Mouse (Mus musculus): ENCODE results near the gene 9530068E07Rik. TPM values are rescaled to one million over a fixed set of nuclear protein-coding genes. Genes with fewer than 3 reads are reported as not detected.

The 9530068E07Rik gene
- polyA plus RNA-seq, 1 experiment, result 88.1 TPM

- no peaks in the 10 kb centered on the region for H3K27me3 ChIP-seq (ENCODE audit: control insufficient read depth, insufficient read depth, low read length)
- 14% methylated on average over 4 of the region's 4 CpGs for WGBS
- TF ChIP-seq CTCF (IDR thresholded peaks at IDR 0.05; ENCODE audit: borderline replicate concordance, insufficient read depth, low read depth, low read length) (no peak), POLR2A (IDR thresholded peaks at IDR 0.05; ENCODE audit: borderline replicate concordance, insufficient read depth, low read length) (no peak)
- no peak overlapping the region for H3K4me3 ChIP-seq (replicated peaks; ENCODE audit: insufficient read depth, low read depth, low read length)
- H3K27ac ChIP-seq (ENCODE audit: insufficient read depth, low read length), result no peak overlapping the region
- no peak for DNase-seq
- peaks cover 14% of the 10 kb centered on the region for H3K4me1 ChIP-seq (ENCODE audit: control insufficient read depth, insufficient read depth, low read length)
These were observed 37.7 kb upstream of the 9530068E07Rik start for GRCm38 (mm10) chr11:52358520-52358919.

GRCm38 (mm10) chr11:52359686-52360470, 36.4 kb upstream of the 9530068E07Rik start:
- peak in 1 of 2 experiments; percentile 68 for DNase-seq
- H3K4me3 ChIP-seq (replicated peaks; ENCODE audit: insufficient read depth, low read depth, low read length), result peak overlapping the region; percentile 86
- no peaks in the 10 kb centered on the region for H3K27me3 ChIP-seq (ENCODE audit: control insufficient read depth, insufficient read depth, low read length)
- peaks cover 20% of the 10 kb centered on the region for H3K4me1 ChIP-seq (ENCODE audit: control insufficient read depth, insufficient read depth, low read length)
- TF ChIP-seq CTCF (IDR thresholded peaks at IDR 0.05; ENCODE audit: borderline replicate concordance, insufficient read depth, low read depth, low read length) (no peak), POLR2A (IDR thresholded peaks at IDR 0.05; ENCODE audit: borderline replicate concordance, insufficient read depth, low read length) (no peak)
- H3K27ac ChIP-seq (ENCODE audit: insufficient read depth, low read length), result peak overlapping the region; percentile 92
- 19% methylated on average over 22 of the region's 22 CpGs for WGBS

- H3K27ac ChIP-seq (ENCODE audit: insufficient read depth, low read length), result peak within 1 kb of the TSS; percentile 92
- no peaks in the 10 kb centered on the region for H3K27me3 ChIP-seq (ENCODE audit: control insufficient read depth, insufficient read depth, low read length)
- peak within 1 kb of the TSS; percentile 86 for H3K4me3 ChIP-seq (replicated peaks; ENCODE audit: insufficient read depth, low read depth, low read length)
- peak; percentile 91 to 93 for DNase-seq
- peaks cover 25% of the 10 kb centered on the region for H3K4me1 ChIP-seq (ENCODE audit: control insufficient read depth, insufficient read depth, low read length)
- WGBS, result under 1% methylated on average over 84 of the region's 84 CpGs
- peak; percentile 87; the same call in 1 of the 2 replicates for TF ChIP-seq POLR2A (IDR thresholded peaks at IDR 0.05; ENCODE audit: borderline replicate concordance, insufficient read depth, low read length)
- no peak for TF ChIP-seq CTCF (IDR thresholded peaks at IDR 0.05; ENCODE audit: borderline replicate concordance, insufficient read depth, low read depth, low read length)
These were observed 35.6 kb upstream of the 9530068E07Rik start, which contains the start of gene Vdac1 for GRCm38 (mm10) chr11:52360471-52361277. Gene Vdac1, plus strand, starts transcription at chr11:52360860.

- under 1% methylated on average over 47 of the region's 47 CpGs for WGBS
- Histone ChIP-seq H3K4me3 (replicated peaks; ENCODE audit: insufficient read depth, low read depth, low read length) (peak overlapping the region; percentile 86), H3K27ac (ENCODE audit: insufficient read depth, low read length) (peak overlapping the region; percentile 92), H3K4me1 (ENCODE audit: control insufficient read depth, insufficient read depth, low read length) (peaks cover 30% of the 10 kb centered on the region), H3K27me3 (ENCODE audit: control insufficient read depth, insufficient read depth, low read length) (no peaks in the 10 kb centered on the region)
- TF ChIP-seq POLR2A (IDR thresholded peaks at IDR 0.05; ENCODE audit: borderline replicate concordance, insufficient read depth, low read length), result no peak
- no peak for TF ChIP-seq CTCF (IDR thresholded peaks at IDR 0.05; ENCODE audit: borderline replicate concordance, insufficient read depth, low read depth, low read length)
- DNase-seq, result peak in 1 of 2 experiments; percentile 56
These were observed 34.8 kb upstream of the 9530068E07Rik start for GRCm38 (mm10) chr11:52361287-52361921.

- DNase-seq, result no peak
- 81% methylated on average over 2 of the region's 2 CpGs for WGBS
- Histone ChIP-seq H3K27ac (ENCODE audit: insufficient read depth, low read length) (no peak overlapping the region), H3K4me1 (ENCODE audit: control insufficient read depth, insufficient read depth, low read length) (peaks cover 37% of the 10 kb centered on the region), H3K4me3 (replicated peaks; ENCODE audit: insufficient read depth, low read depth, low read length) (no peak overlapping the region), H3K27me3 (ENCODE audit: control insufficient read depth, insufficient read depth, low read length) (no peaks in the 10 kb centered on the region)
- TF ChIP-seq POLR2A (IDR thresholded peaks at IDR 0.05; ENCODE audit: borderline replicate concordance, insufficient read depth, low read length) (no peak), CTCF (IDR thresholded peaks at IDR 0.05; ENCODE audit: borderline replicate concordance, insufficient read depth, low read depth, low read length) (no peak)
These were observed 31.9 kb upstream of the 9530068E07Rik start for GRCm38 (mm10) chr11:52364376-52364775.

GRCm38 (mm10) chr11:52365143-52365542, 31.1 kb upstream of the 9530068E07Rik start:
- 45% methylated on average over 1 of the region's 1 CpGs for WGBS
- Histone ChIP-seq H3K4me3 (replicated peaks; ENCODE audit: insufficient read depth, low read depth, low read length) (no peak overlapping the region), H3K27ac (ENCODE audit: insufficient read depth, low read length) (no peak overlapping the region), H3K27me3 (ENCODE audit: control insufficient read depth, insufficient read depth, low read length) (no peaks in the 10 kb centered on the region), H3K4me1 (ENCODE audit: control insufficient read depth, insufficient read depth, low read length) (peaks cover 31% of the 10 kb centered on the region)
- no peak for DNase-seq
- TF ChIP-seq CTCF (IDR thresholded peaks at IDR 0.05; ENCODE audit: borderline replicate concordance, insufficient read depth, low read depth, low read length) (no peak), POLR2A (IDR thresholded peaks at IDR 0.05; ENCODE audit: borderline replicate concordance, insufficient read depth, low read length) (no peak)

GRCm38 (mm10) chr11:52366358-52366757, 29.9 kb upstream of the 9530068E07Rik start:
- H3K4me1 ChIP-seq (ENCODE audit: control insufficient read depth, insufficient read depth, low read length), result peaks cover 38% of the 10 kb centered on the region
- H3K27ac ChIP-seq (ENCODE audit: insufficient read depth, low read length), result peak overlapping the region; percentile 52; the same call in 1 of the 2 replicates
- H3K4me3 ChIP-seq (replicated peaks; ENCODE audit: insufficient read depth, low read depth, low read length), result no peak overlapping the region
- WGBS, result 86% methylated on average over 5 of the region's 5 CpGs
- no peaks in the 10 kb centered on the region for H3K27me3 ChIP-seq (ENCODE audit: control insufficient read depth, insufficient read depth, low read length)
- DNase-seq, result no peak
- TF ChIP-seq CTCF (IDR thresholded peaks at IDR 0.05; ENCODE audit: borderline replicate concordance, insufficient read depth, low read depth, low read length), result no peak
- no peak for TF ChIP-seq POLR2A (IDR thresholded peaks at IDR 0.05; ENCODE audit: borderline replicate concordance, insufficient read depth, low read length)

Measured in cerebellum, adult 2 months (tissue).